Comparison of ENCODE assay signal across 12 mouse cellular contexts in the genomic region with DNA sequence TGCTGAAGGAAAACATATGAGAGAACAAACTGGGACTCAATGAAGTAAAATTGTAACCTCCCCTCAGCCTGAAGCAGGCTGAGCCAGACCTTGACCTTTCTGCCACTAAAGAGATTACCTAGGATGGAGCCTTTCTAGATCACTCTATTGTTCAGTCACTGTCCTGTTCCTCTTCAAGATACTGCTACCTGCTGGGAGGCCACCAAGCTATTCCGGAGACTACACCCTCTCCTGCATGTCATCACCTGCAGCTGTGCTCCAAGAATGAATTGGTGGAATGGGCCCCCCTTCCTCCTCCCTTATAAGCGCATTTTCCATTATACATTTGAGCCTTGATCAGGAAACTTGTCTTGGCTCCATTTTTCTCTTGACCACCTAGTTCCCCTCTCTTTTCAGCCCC.
"Had no signal": no experiment of that assay in that cellular context is flagged by ENCODE, and none has a peak within 500 bp of the region (broad histone marks: within the 10 kb centered on the region; RNA-seq: fewer than 3 reads in every experiment).

No protein-coding gene starts in this region.

- DNase-seq: retina, postnatal 1 day; right cerebral cortex, adult 18-20 months; right cerebral cortex, postnatal 14 days; right cerebral cortex, postnatal 25 days; right cerebral cortex, postnatal 4 days; spleen, adult 18-20 months; thymus, adult 18-20 months; thymus, adult 2 months; thymus, postnatal 14 days; thymus, postnatal 25 days; thymus, postnatal 36 days; thymus, postnatal 4 days had no signal
